Mouse (Mus musculus) MEL (cell line): ENCODE results near the gene Hspa12b. TPM values are rescaled to one million over a fixed set of nuclear protein-coding genes. Genes with fewer than 3 reads are reported as not detected.

ENCODE experiments used
- DNase-seq: peaks from one replicate; pipeline ENCODE4 v3.0.0; 2011; ENCODE audit warnings: low read depth, low spot score
- H3K27ac ChIP-seq: 2 replicates; pipeline ENCODE4 v1.5.1; 2012; ENCODE audit warnings: low read depth, mild to moderate bottlenecking, control low read depth, low read length, moderate library complexity; ENCODE audit not compliant: control insufficient read depth
- H3K27me3 ChIP-seq, 2 experiments: fragments of 150-350 bp in 1 of 2; sonication (generic) in 1 of 2; 2 replicates each; pipeline ENCODE4 v1.6.1; 2012; ENCODE audit warnings: low read length in 2 of 2, mild to moderate bottlenecking in 2 of 2, improper control_type of control experiment in 1 of 2, moderate library complexity in 1 of 2; ENCODE audit not compliant: insufficient read depth in 2 of 2, control insufficient read depth in 1 of 2
- H3K36me3 ChIP-seq, 2 experiments: 2 replicates each; pipeline ENCODE4 v1.6.1; 2012 to 2014; ENCODE audit warnings: low read length in 2 of 2, improper control_type of control experiment in 1 of 2, inconsistent platforms in 1 of 2, mild to moderate bottlenecking in 1 of 2; ENCODE audit not compliant: insufficient read depth in 2 of 2, control insufficient read depth in 1 of 2
- H3K4me1 ChIP-seq, 2 experiments: fragments of 150-350 bp in 1 of 2; sonication (generic) in 1 of 2; 2 replicates each; pipeline ENCODE4 v1.6.1; 2012; ENCODE audit warnings: low read length in 2 of 2, improper control_type of control experiment in 1 of 2, mild to moderate bottlenecking in 1 of 2; ENCODE audit not compliant: insufficient read depth in 2 of 2, control insufficient read depth in 1 of 2
- H3K4me3 ChIP-seq, 2 experiments: fragments of 150-350 bp in 1 of 2; sonication (generic) in 1 of 2; 2 replicates each; pipeline ENCODE4 v1.5.1; 2012; ENCODE audit warnings: low read depth in 2 of 2, low read length in 2 of 2, mild to moderate bottlenecking in 2 of 2, moderate library complexity in 2 of 2, control low read depth in 1 of 2, improper control_type of control experiment in 1 of 2; ENCODE audit not compliant: control insufficient read depth in 1 of 2, insufficient read depth in 1 of 2
- H3K79me2 ChIP-seq: 2 replicates; pipeline ENCODE4 v1.6.1; 2012; ENCODE audit warnings: mild to moderate bottlenecking, low read length, moderate library complexity; ENCODE audit not compliant: control insufficient read depth, poor library complexity, insufficient read depth
- H3K9ac ChIP-seq: 2 replicates; pipeline ENCODE4 v1.6.1; 2012; ENCODE audit warnings: low read depth, mild to moderate bottlenecking, control low read depth, low read length, moderate library complexity; ENCODE audit not compliant: control insufficient read depth, poor library complexity, severe bottlenecking
- H3K9me3 ChIP-seq: fragments of 150-350 bp; sonication (generic); replicated peaks from 2 replicates; pipeline ENCODE4 v1.6.1; 2012; ENCODE audit warnings: mild to moderate bottlenecking, low read length, improper control_type of control experiment, moderate library complexity; ENCODE audit not compliant: insufficient read depth
- BHLHE40 ChIP-seq: IDR thresholded peaks from 2 replicates; pipeline ENCODE4 v1.6.1; 2012; ENCODE audit warnings: low read depth, mild to moderate bottlenecking, inconsistent platforms, low read length, improper control_type of control experiment, borderline replicate concordance
- CHD1 ChIP-seq: IDR thresholded peaks from 2 replicates; pipeline ENCODE4 v1.6.1; 2012; ENCODE audit warnings: low read depth, mild to moderate bottlenecking, inconsistent platforms, low read length, improper control_type of control experiment
- CTCF ChIP-seq, 3 experiments: IDR thresholded peaks in 2 of 3; conservative IDR thresholded peaks in 1 of 3; 2 replicates each; pipeline ENCODE4 v1.5.1; 2011 to 2012; ENCODE audit warnings: low read length in 3 of 3, low read depth in 2 of 3, mild to moderate bottlenecking in 2 of 3, improper control_type of control experiment in 1 of 3, inconsistent platforms in 1 of 3, mixed read lengths in 1 of 3, moderate library complexity in 1 of 3; ENCODE audit not compliant: control insufficient read depth in 1 of 3, insufficient read depth in 1 of 3, poor library complexity in 1 of 3, severe bottlenecking in 1 of 3
- E2F4 ChIP-seq: IDR thresholded peaks from 2 replicates; pipeline ENCODE4 v1.6.1; 2011; ENCODE audit warnings: low read depth, low read length, improper control_type of control experiment, borderline replicate concordance
- ELF1 ChIP-seq: IDR thresholded peaks from 2 replicates; pipeline ENCODE4 v1.6.1; 2014; ENCODE audit warnings: low read depth, mild to moderate bottlenecking, inconsistent platforms, low read length, improper control_type of control experiment, moderate library complexity
- EP300 ChIP-seq, 2 experiments: IDR thresholded peaks; 2 replicates each; pipeline ENCODE4 v1.6.1; 2011; ENCODE audit warnings: improper control_type of control experiment in 2 of 2, low read length in 2 of 2, low read depth in 1 of 2, mild to moderate bottlenecking in 1 of 2
- ETS1 ChIP-seq: IDR thresholded peaks from 2 replicates; pipeline ENCODE4 v1.6.1; 2012; ENCODE audit warnings: low read depth, mild to moderate bottlenecking, inconsistent platforms, low read length, improper control_type of control experiment, moderate library complexity
- GABPA ChIP-seq: IDR thresholded peaks from 2 replicates; pipeline ENCODE4 v1.6.1; 2012; ENCODE audit warnings: low read depth, mild to moderate bottlenecking, inconsistent platforms, low read length, improper control_type of control experiment, moderate library complexity
- GATA1 ChIP-seq: IDR thresholded peaks from 2 replicates; pipeline ENCODE4 v1.6.1; 2011; ENCODE audit warnings: low read depth, low read length, improper control_type of control experiment
- HCFC1 ChIP-seq: IDR thresholded peaks from 2 replicates; pipeline ENCODE4 v1.6.1; 2012; ENCODE audit warnings: low read depth, mild to moderate bottlenecking, inconsistent platforms, low read length, improper control_type of control experiment, moderate library complexity
- JUND ChIP-seq: IDR thresholded peaks from 2 replicates; pipeline ENCODE4 v1.6.1; 2011; ENCODE audit warnings: low read depth, mild to moderate bottlenecking, improper control_type of control experiment, low read length
- MAX ChIP-seq: IDR thresholded peaks from 2 replicates; pipeline ENCODE4 v1.6.1; 2011; ENCODE audit warnings: low read length, improper control_type of control experiment
- MAZ ChIP-seq: IDR thresholded peaks from 2 replicates; pipeline ENCODE4 v1.6.1; 2012; ENCODE audit warnings: low read depth, mild to moderate bottlenecking, inconsistent platforms, low read length, improper control_type of control experiment
- MEF2A ChIP-seq: IDR thresholded peaks from 2 replicates; pipeline ENCODE4 v1.6.1; 2014; ENCODE audit warnings: low read depth, mild to moderate bottlenecking, inconsistent platforms, low read length, improper control_type of control experiment; ENCODE audit not compliant: poor library complexity, insufficient replicate concordance, severe bottlenecking; ENCODE audit errors: extremely low read depth
- MXI1 ChIP-seq: IDR thresholded peaks from 2 replicates; pipeline ENCODE4 v1.6.1; 2011; ENCODE audit warnings: mild to moderate bottlenecking, low read depth, low read length, improper control_type of control experiment
- MYC ChIP-seq: IDR thresholded peaks from 2 replicates; pipeline ENCODE4 v1.6.1; 2011; ENCODE audit warnings: low read depth, mild to moderate bottlenecking, low read length, improper control_type of control experiment, moderate library complexity
- POLR2A ChIP-seq, 2 experiments: IDR thresholded peaks; 2 replicates each; pipeline ENCODE4 v1.6.1; 2011 to 2012; ENCODE audit warnings: low read length in 2 of 2, mild to moderate bottlenecking in 2 of 2, control low read depth in 1 of 2, improper control_type of control experiment in 1 of 2, low read depth in 1 of 2, moderate library complexity in 1 of 2; ENCODE audit not compliant: control insufficient read depth in 1 of 2, insufficient read depth in 1 of 2, poor library complexity in 1 of 2
- POLR2AphosphoS5 ChIP-seq: IDR thresholded peaks from 2 replicates; pipeline ENCODE4 v1.6.1; 2012; ENCODE audit warnings: low read depth, borderline replicate concordance, mild to moderate bottlenecking, inconsistent platforms, low read length, moderate library complexity, mixed read lengths
- SIN3A ChIP-seq: IDR thresholded peaks from 2 replicates; pipeline ENCODE4 v1.6.1; 2012; ENCODE audit warnings: low read length, improper control_type of control experiment, inconsistent platforms
- SMC3 ChIP-seq: IDR thresholded peaks from 2 replicates; pipeline ENCODE4 v1.6.1; 2011; ENCODE audit warnings: low read depth, low read length, improper control_type of control experiment
- TAL1 ChIP-seq: IDR thresholded peaks from 2 replicates; pipeline ENCODE4 v1.6.1; 2012; ENCODE audit warnings: mild to moderate bottlenecking, inconsistent platforms, low read length, moderate library complexity, mixed read lengths
- TBP ChIP-seq: IDR thresholded peaks from 2 replicates; pipeline ENCODE4 v1.8.0; 2011; ENCODE audit warnings: low read depth, low read length, improper control_type of control experiment
- TCF12 ChIP-seq: IDR thresholded peaks from 2 replicates; pipeline ENCODE4 v1.6.1; 2014; ENCODE audit warnings: low read depth, mild to moderate bottlenecking, inconsistent platforms, low read length, improper control_type of control experiment, moderate library complexity
- USF1 ChIP-seq: IDR thresholded peaks from 2 replicates; pipeline ENCODE4 v1.6.1; 2014; ENCODE audit warnings: low read depth, mild to moderate bottlenecking, inconsistent platforms, low read length, improper control_type of control experiment, moderate library complexity
- USF2 ChIP-seq, 2 experiments: IDR thresholded peaks; 2 replicates each; pipeline ENCODE4 v1.6.1; 2011 to 2012; ENCODE audit warnings: improper control_type of control experiment in 2 of 2, low read length in 2 of 2, borderline replicate concordance in 1 of 2, inconsistent platforms in 1 of 2, low read depth in 1 of 2, mild to moderate bottlenecking in 1 of 2; ENCODE audit not compliant: insufficient read depth in 1 of 2
- ZC3H11A ChIP-seq: IDR thresholded peaks from 2 replicates; pipeline ENCODE4 v1.6.1; 2012; ENCODE audit warnings: low read depth, mild to moderate bottlenecking, inconsistent platforms, low read length, improper control_type of control experiment
- ZKSCAN1 ChIP-seq: IDR thresholded peaks from 2 replicates; pipeline ENCODE4 v1.6.1; 2012; ENCODE audit warnings: low read depth, mild to moderate bottlenecking, inconsistent platforms, low read length, improper control_type of control experiment, moderate library complexity
- ZMIZ1 ChIP-seq: IDR thresholded peaks from 2 replicates; pipeline ENCODE4 v1.6.1; 2012; ENCODE audit warnings: low read depth, mild to moderate bottlenecking, inconsistent platforms, low read length, improper control_type of control experiment, moderate library complexity
- ZNF384 ChIP-seq: IDR thresholded peaks from 2 replicates; pipeline ENCODE4 v1.6.1; 2012; ENCODE audit warnings: low read depth, mild to moderate bottlenecking, inconsistent platforms, low read length, improper control_type of control experiment
- polyA plus RNA-seq, 2 experiments: library from polyadenylated mRNA; stranded (reverse) in 1 of 2; unstranded in 1 of 2; fragments of >175 nt in 1 of 2; fragments of >200 nt in 1 of 2; gene quantifications; 2 replicates each; pipeline versions ENCODE4 v1.2.1 to v1.2.4; 2012; ENCODE audit warnings: low replicate concordance in 2 of 2, low read depth in 1 of 2; ENCODE audit not compliant: insufficient read length in 2 of 2, insufficient read depth in 1 of 2, missing spikeins in 1 of 2
- total RNA-seq: library from RNA; depleted of rRNA; stranded (reverse); fragments of 300-350 nt; gene quantifications from 2 replicates; pipeline ENCODE4 v1.2.3, GENCODE M21; 2012

Gene Hspa12b
- total and polyA plus RNA-seq, 3 experiments: 0.04 to 1.2 TPM; not detected in 1

- Histone ChIP-seq H3K79me2 (peaks cover 16% of the 10 kb centered on the region), H3K36me3 (peaks cover 0 to 7% of the 10 kb centered on the region in 2 experiments; a peak in 2 of 4 replicates), H3K4me3 (no peak overlapping the region), H3K27me3 (no peaks in the 10 kb centered on the region), H3K4me1 (peaks cover 0 to 33% of the 10 kb centered on the region in 2 experiments; a peak in 2 of 4 replicates), H3K9ac (no peak overlapping the region), H3K9me3 (no peaks in the 10 kb centered on the region), H3K27ac (no peak overlapping the region)
- TF ChIP-seq TCF12 (no peak), ETS1 (no peak), GATA1 (no peak), USF2 (IDR thresholded peaks at IDR 0.05; ENCODE audit: borderline replicate concordance in 1 of 2, insufficient read depth in 1 of 2, low read depth in 1 of 2, low read length in 2 of 2) (no peak), ZC3H11A (no peak), ZMIZ1 (no peak), MXI1 (no peak), CHD1 (no peak), MYC (no peak), ZNF384 (no peak), ELF1 (no peak), GABPA (no peak), E2F4 (no peak), TAL1 (no peak), BHLHE40 (no peak), CTCF (IDR thresholded peaks at IDR 0.05 in 2 of 3, conservative IDR thresholded peaks at IDR 0.05 in 1 of 3; ENCODE audit: control insufficient read depth in 1 of 3, insufficient read depth in 1 of 3, low read depth in 2 of 3, low read length in 3 of 3, poor library complexity in 1 of 3, severe bottlenecking in 1 of 3) (no peak), SMC3 (no peak), MAZ (no peak)
- DNase-seq: no peak
Measured at GRCm38 (mm10) chr2:131177932-131178331, 50.9 kb downstream of the Hspa12b start.

- TF ChIP-seq TBP (no peak), MXI1 (no peak), POLR2AphosphoS5 (no peak), MEF2A (no peak), E2F4 (no peak), ZKSCAN1 (no peak), HCFC1 (no peak), MAX (no peak), USF1 (no peak), USF2 (IDR thresholded peaks at IDR 0.05; ENCODE audit: borderline replicate concordance in 1 of 2, insufficient read depth in 1 of 2, low read depth in 1 of 2, low read length in 2 of 2) (no peak), ZNF384 (no peak), EP300 (IDR thresholded peaks at IDR 0.05; ENCODE audit: low read depth in 1 of 2, low read length in 2 of 2) (no peak), CTCF (IDR thresholded peaks at IDR 0.05 in 2 of 3, conservative IDR thresholded peaks at IDR 0.05 in 1 of 3; ENCODE audit: control insufficient read depth in 1 of 3, insufficient read depth in 1 of 3, low read depth in 2 of 3, low read length in 3 of 3, poor library complexity in 1 of 3, severe bottlenecking in 1 of 3) (no peak), SIN3A (no peak), TAL1 (no peak), POLR2A (IDR thresholded peaks at IDR 0.05; ENCODE audit: control insufficient read depth in 1 of 2, insufficient read depth in 1 of 2, low read depth in 1 of 2, low read length in 2 of 2, poor library complexity in 1 of 2) (no peak), JUND (no peak), ZMIZ1 (no peak)
- H3K79me2 ChIP-seq: peaks cover 16% of the 10 kb centered on the region
- no peaks in the 10 kb centered on the region for H3K9me3 ChIP-seq
- DNase-seq: no peak
- H3K4me3 ChIP-seq: peak overlapping the region; percentile 88 to 91
- peak overlapping the region; percentile 86 for H3K9ac ChIP-seq
- H3K4me1 ChIP-seq: peaks cover 0 to 28% of the 10 kb centered on the region in 2 experiments; a peak in 2 of 4 replicates
- H3K36me3 ChIP-seq: peaks cover 0 to 7% of the 10 kb centered on the region in 2 experiments; a peak in 2 of 4 replicates
- no peak overlapping the region for H3K27ac ChIP-seq
- no peaks in the 10 kb centered on the region for H3K27me3 ChIP-seq
Measured at GRCm38 (mm10) chr2:131178828-131179245, 51.8 kb downstream of the Hspa12b start.
